Mouse (Mus musculus) heart, postnatal 14 days (tissue): ENCODE measurements around the gene Prrg2. TPM values are rescaled to one million over a fixed set of nuclear protein-coding genes. Genes with fewer than 3 reads are reported as not detected.

Source experiments
- DNase-seq, 2 experiments: peaks; one replicate each; pipeline ENCODE4 v3.0.0; 2021 to 2022
- intact Hi-C: fragments of 180-260 bp; cut with DNase I; formaldehyde crosslinking; loops from one replicate; pipeline ENCODE4 v1.15.1; 2025
- total RNA-seq, 2 experiments: library from RNA; stranded (reverse); gene quantifications; 2 replicates each; pipeline ENCODE4 v1.2.3; 2021

The Prrg2 gene
- total RNA-seq, 2 experiments from 2014 or later, result 11.1 to 11.4 TPM

DNA sequence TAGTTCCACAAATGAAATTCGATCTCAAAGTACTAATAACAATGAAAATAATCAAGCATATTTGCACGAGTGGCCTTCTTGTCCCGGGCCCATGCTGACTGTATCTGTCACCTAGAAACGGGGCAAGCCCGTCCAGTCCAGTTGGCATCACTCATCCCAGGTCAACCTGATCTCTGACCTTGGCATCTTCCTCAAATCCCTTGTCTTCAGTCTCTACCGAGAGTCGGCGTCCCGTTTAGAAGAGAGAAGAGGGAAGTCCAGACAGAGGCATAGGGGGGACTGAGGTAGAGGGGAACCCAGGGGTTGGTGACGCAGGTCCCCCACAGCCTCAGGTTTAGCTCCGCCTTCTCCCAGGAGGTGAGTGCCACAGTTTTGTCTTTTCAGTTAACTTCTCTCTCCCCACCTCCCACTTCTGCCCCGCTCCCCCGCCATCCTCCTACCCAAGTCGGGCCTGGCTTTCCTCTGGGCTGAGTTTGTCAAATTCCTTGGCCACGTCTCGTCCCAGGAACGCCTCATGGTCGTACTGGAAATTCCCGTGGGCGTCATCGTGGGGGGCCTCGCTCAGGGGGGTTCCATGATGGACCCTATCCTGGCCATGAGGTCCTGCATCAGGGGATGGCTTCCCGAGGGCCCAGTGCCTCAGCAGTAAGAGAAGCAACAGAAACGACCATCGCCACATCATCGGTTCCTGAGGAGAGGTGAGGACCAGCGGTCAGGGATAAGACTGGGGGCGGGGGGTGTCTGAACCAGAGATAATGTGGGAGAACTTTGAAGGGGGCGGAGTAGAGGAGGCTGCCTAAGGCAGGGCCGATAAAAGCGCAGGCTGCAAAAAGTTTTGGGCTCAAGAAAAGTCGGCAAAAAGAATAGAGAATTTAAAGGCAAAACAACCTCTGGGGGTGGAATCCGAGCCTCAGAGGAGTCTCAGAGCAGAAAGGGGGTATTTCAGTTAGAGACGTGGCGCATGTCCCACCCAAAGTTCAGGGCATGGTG lies 28.8 kb upstream of the Prrg2 start:
- peak; percentile 34 to 53 for DNase-seq
- intact Hi-C loops, result no loop called here

DNA sequence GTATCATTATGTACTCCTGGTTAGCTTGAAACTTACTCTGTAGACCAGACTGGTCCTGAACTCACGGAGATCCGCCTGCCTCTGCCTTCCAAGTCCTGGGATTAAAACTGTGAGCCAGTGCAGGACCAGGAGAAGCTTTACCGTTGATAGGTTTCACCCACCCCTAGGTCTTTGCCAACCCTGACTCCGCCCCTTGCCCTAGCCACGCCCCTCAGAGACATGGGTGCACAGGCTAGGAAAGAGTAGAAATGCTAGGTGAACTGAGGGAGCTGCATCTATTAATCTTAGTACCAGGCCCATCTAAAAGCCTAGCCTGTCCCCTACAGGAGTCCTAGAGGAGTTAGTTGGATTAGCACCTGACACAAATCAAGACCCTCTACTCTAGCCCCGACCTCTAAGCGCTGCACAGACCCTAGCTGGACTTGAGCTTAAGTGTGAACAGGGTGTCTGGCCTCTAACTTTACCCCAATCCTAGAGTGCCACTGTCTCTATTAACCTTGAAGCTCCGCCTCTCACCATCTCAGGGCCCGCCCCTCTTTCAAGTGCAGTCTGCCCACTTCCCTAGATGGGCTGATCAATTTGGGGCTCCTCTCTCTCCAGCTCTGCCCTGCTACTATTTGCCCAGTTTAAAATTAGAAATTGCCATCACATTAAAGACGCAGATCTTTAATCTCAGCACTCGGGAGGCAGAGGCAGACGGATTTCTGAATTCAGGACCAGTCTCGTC lies 27.9 kb upstream of the Prrg2 start:
- no peak for DNase-seq
- intact Hi-C loops, result no loop called here

DNA sequence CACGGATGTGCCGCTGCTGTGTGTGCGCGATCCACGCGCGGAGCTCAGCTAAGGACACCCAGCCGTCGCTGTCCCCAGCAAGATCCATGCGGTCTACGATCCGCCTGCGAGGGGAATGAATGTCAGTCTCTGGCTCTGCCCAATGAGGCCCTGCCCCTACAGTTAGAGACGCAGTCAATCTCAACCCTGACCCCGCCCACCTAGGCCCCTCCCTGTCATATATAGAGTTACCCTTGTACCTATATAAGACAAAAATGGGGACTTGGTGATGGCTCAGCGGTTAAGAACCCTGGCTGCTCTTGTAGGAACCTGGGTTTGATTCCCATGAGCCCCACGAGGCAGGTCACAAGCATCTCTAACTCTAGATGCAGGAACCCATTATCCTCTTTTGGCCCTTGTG lies 26.1 kb upstream of the Prrg2 start:
- intact Hi-C loops, result no loop called here
- no peak for DNase-seq

GRCm38 (mm10) chr7:45086084-45086483 lies 23.6 kb upstream of the Prrg2 start:
- intact Hi-C loops, result no loop called here
- no peak for DNase-seq

- no peak for DNase-seq
- intact Hi-C loops, result loop anchor here (2.0 to 5.0 kb wide), 3 partner anchors 19 to 219 kb away; partner anchors contain the start of genes Fcgrt and Rps11
These were observed 20.9 kb upstream of the Prrg2 start for GRCm38 (mm10) chr7:45083300-45083890.

GRCm38 (mm10) chr7:45082401-45083299 lies 20.2 kb upstream of the Prrg2 start:
- intact Hi-C loops, result loop anchor here (2.0 to 5.0 kb wide), 3 partner anchors 20 to 220 kb away; partner anchors contain the start of genes Fcgrt and Rps11
- peak; percentile 65 to 67 for DNase-seq

- DNase-seq, result no peak
- intact Hi-C loops, result loop anchor here (5.0 kb wide), 2 partner anchors 41 to 221 kb away; partner anchors contain the start of gene Rps11
These were observed 18.5 kb upstream of the Prrg2 start for GRCm38 (mm10) chr7:45081016-45081415.

GRCm38 (mm10) chr7:45079856-45080255 lies 17.4 kb upstream of the Prrg2 start:
- peak; percentile 92 to 95 for DNase-seq
- intact Hi-C loops, result loop anchor here (1.0 to 5.0 kb wide), 4 partner anchors 42 to 222 kb away; partner anchors contain the start of genes Flt3l, Gm45713 and Rps11

DNA sequence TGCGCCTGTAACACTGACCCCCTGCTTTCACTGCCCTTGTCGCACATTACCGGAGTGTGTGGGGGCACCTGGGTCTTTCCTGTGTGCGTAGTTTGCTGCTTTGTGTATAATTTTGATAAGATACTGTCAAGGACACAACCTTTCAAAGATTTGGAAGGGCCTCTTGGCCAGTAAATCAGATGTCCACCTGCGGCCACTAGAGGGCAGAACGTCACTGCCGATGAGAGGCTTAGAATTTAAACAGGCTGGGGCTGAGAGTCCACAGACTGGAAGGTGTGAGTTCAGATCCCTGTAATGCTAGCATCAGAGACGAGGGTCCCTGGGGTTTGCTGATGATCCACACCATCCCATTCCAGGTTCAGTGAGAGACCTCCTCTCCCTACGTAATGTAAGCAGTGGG lies 16.0 kb upstream of the Prrg2 start:
- intact Hi-C loops, result loop anchor here (2.0 kb wide), 1 partner anchor 120 kb away; no protein-coding TSS in a partner anchor
- peak; percentile 82 to 87 for DNase-seq

DNA sequence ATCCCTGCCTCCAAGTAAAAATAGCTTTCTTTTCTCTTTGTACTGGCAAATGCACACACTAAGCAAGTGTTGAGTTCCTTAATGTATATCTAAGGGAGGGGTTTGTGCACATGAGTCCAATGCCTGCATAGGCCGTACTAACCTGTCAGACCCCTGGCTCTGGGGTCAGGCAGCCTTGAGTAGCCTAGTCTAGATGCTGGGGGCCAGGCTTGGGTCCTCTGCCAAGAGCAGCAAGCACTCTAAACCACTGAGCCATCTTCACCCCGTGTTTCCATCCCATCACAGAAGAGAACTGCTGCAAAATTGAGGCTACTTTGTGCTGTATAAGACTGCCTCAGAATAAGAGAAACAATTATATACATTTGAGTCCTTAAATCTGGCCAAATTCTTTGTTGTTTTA lies 15.4 kb upstream of the Prrg2 start:
- DNase-seq, result no peak
- intact Hi-C loops, result loop anchor here (2.0 kb wide), 1 partner anchor 121 kb away; no protein-coding TSS in a partner anchor

- no peak for DNase-seq
- intact Hi-C loops, result no loop called here
These were observed 14.8 kb upstream of the Prrg2 start for GRCm38 (mm10) chr7:45077322-45077721.

DNA sequence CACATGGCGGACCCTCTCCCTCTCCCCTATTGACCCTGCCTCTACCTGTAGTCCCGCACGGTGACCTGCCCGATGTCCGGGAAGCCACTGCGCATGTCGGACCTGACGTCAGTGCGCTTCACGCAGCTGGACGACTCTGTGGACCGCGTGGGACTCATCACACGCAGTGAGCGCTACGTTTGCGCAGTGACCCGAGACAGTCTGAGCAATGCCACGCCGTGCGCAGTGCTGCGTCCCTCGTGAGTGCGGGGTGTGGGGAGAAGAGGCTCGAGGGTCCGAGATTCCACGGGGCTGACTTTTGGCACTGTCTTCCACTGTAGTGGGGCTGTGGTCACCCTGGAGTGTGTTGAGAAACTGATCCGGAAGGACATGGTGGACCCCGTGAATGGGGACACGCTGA lies 14.0 kb upstream of the Prrg2 start:
- no peak for DNase-seq
- intact Hi-C loops, result no loop called here

DNA sequence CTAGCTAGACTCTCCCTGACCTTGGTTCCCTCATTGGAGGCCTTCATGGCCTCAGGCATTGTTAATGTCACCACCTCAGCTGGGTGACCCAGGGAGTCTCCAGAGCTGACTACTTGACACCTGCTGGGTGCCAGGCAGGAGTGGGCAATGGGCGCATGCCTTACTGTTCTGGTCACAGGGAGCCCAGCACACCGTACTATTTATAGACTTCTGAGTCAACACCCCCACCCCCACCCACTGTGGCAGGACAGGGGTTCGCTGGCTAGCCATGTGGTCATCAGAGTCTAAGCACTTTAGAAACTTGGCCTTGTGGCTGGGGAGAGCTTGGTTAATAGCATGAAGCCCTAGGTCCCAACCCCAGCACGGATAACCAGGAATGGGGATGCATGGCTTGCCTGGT lies 12.9 kb upstream of the Prrg2 start:
- DNase-seq, result peak in 1 of 2 experiments; percentile 38
- intact Hi-C loops, result no loop called here

DNA sequence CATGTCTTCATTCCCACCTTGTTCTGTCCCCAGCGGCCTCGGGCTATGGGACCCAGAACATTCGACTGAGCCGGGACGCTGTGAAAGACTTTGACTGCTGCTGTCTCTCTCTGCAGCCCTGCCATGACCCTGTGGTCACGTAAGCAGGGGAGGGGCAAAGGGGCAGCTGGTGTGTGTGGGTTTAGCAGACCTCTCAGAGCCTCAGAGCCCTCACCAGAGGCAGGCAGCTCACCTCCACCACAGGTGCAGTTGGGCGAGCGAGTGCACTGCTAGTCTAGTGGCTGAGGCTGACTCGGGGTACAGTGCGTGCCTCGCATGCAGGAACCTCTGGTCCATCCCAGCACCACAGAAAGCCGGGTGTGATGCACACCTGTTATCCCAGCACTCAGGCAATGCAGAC lies 11.5 kb upstream of the Prrg2 start:
- no peak for DNase-seq
- intact Hi-C loops, result no loop called here

GRCm38 (mm10) chr7:45073171-45073707 lies 10.8 kb upstream of the Prrg2 start:
- intact Hi-C loops, result no loop called here
- DNase-seq, result no peak

GRCm38 (mm10) chr7:45072230-45072629 lies 9.8 kb upstream of the Prrg2 start:
- DNase-seq, result no peak
- intact Hi-C loops, result no loop called here

DNA sequence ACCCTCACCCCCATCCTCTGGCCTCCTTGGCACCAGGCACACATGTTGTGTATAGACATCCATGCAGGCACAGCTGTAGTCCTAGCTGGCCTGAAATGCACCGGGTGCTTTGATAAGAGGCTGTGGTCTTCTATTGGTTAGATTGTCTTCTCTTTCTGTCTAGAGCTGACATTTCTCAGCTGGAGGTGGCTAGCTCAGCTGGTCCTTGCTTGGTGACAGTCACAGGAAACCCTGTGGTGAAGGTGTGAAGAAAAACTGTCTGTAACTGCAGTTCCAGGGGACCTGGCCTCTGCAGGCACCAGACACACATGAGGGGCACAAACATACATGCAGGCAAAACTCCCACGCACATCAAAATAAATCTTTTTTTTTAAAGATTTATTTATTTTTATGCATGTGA lies 7.2 kb upstream of the Prrg2 start:
- intact Hi-C loops, result loop anchor here (2.0 to 10.0 kb wide), 2 partner anchors 87 to 325 kb away; partner anchors contain the start of gene Snrnp70
- no peak for DNase-seq

- intact Hi-C loops, result loop anchor here (2.0 to 10.0 kb wide), 2 partner anchors 85 to 327 kb away; partner anchors contain the start of gene Snrnp70
These were observed 5.5 kb upstream of the Prrg2 start for GRCm38 (mm10) chr7:45068000-45068318.

More at GRCm38 (mm10) chr7:45068000-45068318, 5.5 kb upstream of the Prrg2 start:
- peak in 1 of 2 experiments; percentile 65 for DNase-seq
